Mouse (Mus musculus) left cerebral cortex, adult 6 months (tissue): Measurements from ENCODE around the gene Gm8279. TPM values are rescaled to one million over a fixed set of nuclear protein-coding genes. Genes with fewer than 3 reads are reported as not detected.

ENCODE experiments used
- long read RNA-seq, 2 experiments: library from polyadenylated mRNA; unstranded; transcript quantifications; one replicate each; pipeline ENCODE4 v2.0.0; 2019 to 2020
- polyA plus RNA-seq: library from polyadenylated mRNA; unstranded; fragments of <200 nt; fragmentation: Nextera tagmentation; gene quantifications from 2 replicates; pipeline ENCODE4 v1.2.3, GENCODE M21; 2021

Gene Gm8279
- polyA plus RNA-seq, result not detected in 2 replicates
- long read RNA-seq, experiment 1, result 0 reads
- long read RNA-seq, experiment 2, result 0 reads

DNA sequence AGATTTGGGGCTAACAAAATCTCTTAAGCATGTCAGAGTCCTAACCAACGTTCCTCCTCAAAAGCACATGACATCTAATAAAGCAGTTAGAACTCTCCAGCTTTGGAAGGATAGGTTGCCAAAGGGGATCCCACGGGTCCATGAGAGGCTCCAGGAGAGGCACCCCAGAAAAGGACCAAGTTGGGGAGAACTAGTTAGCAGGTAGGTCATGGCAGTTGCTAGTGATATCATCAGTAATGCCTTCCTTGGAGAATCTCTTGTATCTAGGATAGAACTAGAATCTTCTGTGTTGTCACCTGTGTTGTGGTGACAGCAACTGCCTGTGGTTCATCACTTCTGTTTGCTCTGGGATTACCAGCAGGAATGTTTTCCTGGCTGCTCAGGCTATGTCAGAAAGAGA is at the start of gene Gm8279:
Gm8279 (plus strand) TSS at position 301 of the 400 bp plus-strand sequence.

DNA sequence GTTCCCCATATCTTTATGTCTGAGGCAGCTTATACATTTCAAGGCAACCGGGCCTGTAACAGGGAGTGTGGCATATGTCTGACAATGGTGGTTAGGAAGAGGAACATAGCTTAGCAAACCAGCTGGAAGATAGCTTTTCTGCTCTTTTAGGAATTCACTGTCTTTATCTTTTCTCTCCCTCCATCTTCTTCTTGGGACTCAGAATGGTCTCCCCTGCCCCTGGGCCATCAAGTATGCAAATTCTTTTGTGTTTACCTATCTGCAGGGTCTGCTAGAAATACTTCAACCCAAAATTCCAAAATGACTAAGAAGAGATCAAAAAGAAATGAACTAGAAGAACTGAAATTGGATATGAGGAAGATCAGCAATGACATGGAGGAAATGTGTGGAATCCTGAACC is 32.9 kb downstream of the Gm8279 start, which contains the start of gene Gm3317:
Gm3317 (plus strand) TSS at position 301 of the 400 bp plus-strand sequence.

DNA sequence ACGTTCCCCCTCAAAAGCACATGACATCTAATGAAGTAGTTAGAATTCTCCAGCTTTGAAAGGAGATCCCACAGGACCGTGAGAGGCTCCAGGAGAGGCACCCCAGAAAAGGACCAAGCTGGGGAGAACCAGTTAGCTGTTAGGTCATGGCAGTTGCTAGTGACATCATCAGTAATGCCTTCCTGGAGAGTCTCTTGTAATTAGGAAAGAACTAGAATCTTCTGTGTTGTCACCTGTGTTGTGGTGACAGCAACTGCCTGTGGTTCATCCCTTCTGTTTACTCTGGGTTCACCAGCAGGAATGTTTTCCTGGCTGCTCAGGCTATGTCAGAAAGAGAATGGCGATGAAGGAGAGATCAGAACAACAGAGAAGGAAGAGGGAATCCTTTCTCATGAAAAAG is 54.2 kb downstream of the Gm8279 start, which contains the start of gene Gm8271:
Gm8271 (plus strand) TSS at position 301 of the 400 bp plus-strand sequence.

Other genes with a start within 250 kb of the Gm8279 start
- gene Gm3278, start 239.1 kb upstream of the Gm8279 start, polyA plus RNA-seq, result not detected in 2 replicates
- gene Gm8297, start 147.6 kb upstream of the Gm8279 start, polyA plus RNA-seq, result not detected in 2 replicates
- gene Gm3298, start 115.6 kb upstream of the Gm8279 start, polyA plus RNA-seq, result not detected in 2 replicates
- not detected in 2 replicates for gene 4930555G01Rik, start 80.9 kb upstream of the Gm8279 start, polyA plus RNA-seq
- 1.3 and 1.5 TPM in 2 replicates for gene Gm8281, start 60.5 kb upstream of the Gm8279 start, polyA plus RNA-seq
- not detected in 2 replicates for gene Gm3317, start 33.0 kb downstream of the Gm8279 start, polyA plus RNA-seq
- not detected in 2 replicates for gene Gm8271, start 54.3 kb downstream of the Gm8279 start, polyA plus RNA-seq
- not detected in 2 replicates for gene Gm3526, start 129.1 kb downstream of the Gm8279 start, polyA plus RNA-seq
- not detected in 2 replicates for gene Gm3542, start 203.4 kb downstream of the Gm8279 start, polyA plus RNA-seq